ENCODE assay signal across 9 mouse cellular contexts in genomic region chr4:150338906-150339650, GRCm38 (mm10). TPM values are rescaled to one million over a fixed set of nuclear protein-coding genes. Genes with fewer than 3 reads are reported as not detected.
DNase-seq lines count a peak whose midpoint lies in the region; ATAC-seq lines count a peak whose summit lies in the region.
"Had no signal": no experiment of that assay in that cellular context is flagged by ENCODE, and none has a peak within 500 bp of the region (broad histone marks: within the 10 kb centered on the region; RNA-seq: fewer than 3 reads in every experiment).

No protein-coding gene starts in this region.

- 64% methylated on average over 8 of the region's 8 CpGs for WGBS in kidney, embryonic 14.5 days

- H3K36me3 ChIP-seq in kidney, embryonic 14.5 days (ENCODE audit: control insufficient read depth, insufficient read depth, low read length), result no peaks in the 10 kb centered on the region

- ATAC-seq in frontal cortex, adult (ENCODE audit: low TSS enrichment), result peak; percentile 86
- ATAC-seq in erythroblast, adult 5-6 weeks (replicated peaks; ENCODE audit: low FRiP score, poor library complexity, severe bottlenecking), result no peak
- ATAC-seq in kidney, embryonic 14.5 days (ENCODE audit: low FRiP score, low TSS enrichment), result no peak

- no peak overlapping the region for H3K4me2 ChIP-seq in kidney, embryonic 14.5 days (replicated peaks; ENCODE audit: low read depth, low read length)

- peaks cover 4% of the 10 kb centered on the region; the same call in 1 of the 2 replicates for H3K4me1 ChIP-seq in kidney, embryonic 14.5 days (ENCODE audit: control insufficient read depth, insufficient read depth, low read length)

- no peaks in the 10 kb centered on the region for H3K27me3 ChIP-seq in kidney, embryonic 14.5 days (ENCODE audit: control insufficient read depth, insufficient read depth, low read length)

- H3K9me3 ChIP-seq in kidney, embryonic 14.5 days (ENCODE audit: control insufficient read depth, low read length), result no peaks in the 10 kb centered on the region

- DNase-seq in heart, postnatal 10 days, result peak; percentile 44 to 55
- DNase-seq in heart, adult 9 months (ENCODE audit: low spot score in 2 of 2), result no peak
- peak; percentile 78 for DNase-seq in T-cell, adult 2 months (ENCODE audit: low spot score)
- DNase-seq in layer of hippocampus, postnatal 36 days, result peak; percentile 70 to 74
- DNase-seq in right cerebral cortex, postnatal 10 days (ENCODE audit: low spot score in 2 of 2), result peak; percentile 71 to 84

- intact Hi-C loops in heart, postnatal 10 days (cut with DNase I), result no loop called here

- no peak overlapping the region for H3K4me3 ChIP-seq in kidney, embryonic 14.5 days (ENCODE audit: low read length)

- no peak overlapping the region for H3K27ac ChIP-seq in kidney, embryonic 14.5 days (ENCODE audit: low read depth, low read length)
- H3K27ac ChIP-seq: macrophage had no signal

- no peak overlapping the region for H3K9ac ChIP-seq in kidney, embryonic 14.5 days (ENCODE audit: low read depth, low read length)

RNA-seq across cellular contexts. Expression of gene Rere, which starts 57.6 kb away (rescaled TPM):
- 10 to 100 TPM; 62.1 to 68.0 TPM for total RNA-seq in heart, postnatal 10 days (2021)
- total RNA-seq in layer of hippocampus, postnatal 36 days (2021), result 100 to 1,000 TPM; 114 to 152 TPM
- 11.1 and 22.4 TPM in 2 replicates for total RNA-seq in erythroblast, adult 5-6 weeks (2015; ENCODE audit: low replicate concordance)
- total RNA-seq in erythroblast, adult 5-6 weeks (2017; ENCODE audit: low replicate concordance), result 9.5 and 10.9 TPM in 2 replicates
- 31.2 and 49.9 TPM in 2 replicates for polyA plus RNA-seq in kidney, embryonic 14.5 days (2014; fragmentation: Nextera tagmentation; extraction: Ambion mirVana)

Comparison
In these comparisons a context has a peak if more than half of its experiments do, and no peak if none do; other contexts are left out.
1. DNase-seq: peak in heart, postnatal 10 days (2 of 2), T-cell, adult 2 months (single experiment), layer of hippocampus, postnatal 36 days (2 of 2) and right cerebral cortex, postnatal 10 days (2 of 2); none in heart, adult 9 months (0 of 2).